ENCODE assay signal across 13 mouse cellular contexts in genomic region chr3:101410745-101411144, GRCm38 (mm10). TPM values are rescaled to one million over a fixed set of nuclear protein-coding genes. Genes with fewer than 3 reads are reported as not detected.
DNase-seq lines count a peak whose midpoint lies in the region; ATAC-seq and TF ChIP-seq lines count a peak whose summit lies in the region.
"Had no signal": no experiment of that assay in that cellular context is flagged by ENCODE, and none has a peak within 500 bp of the region (broad histone marks: within the 10 kb centered on the region; RNA-seq: fewer than 3 reads in every experiment).

No protein-coding gene starts in this region.

- H3K9ac ChIP-seq in heart, embryonic 12.5 days, result no peak overlapping the region
- H3K9ac ChIP-seq in lung, embryonic 14.5 days, result no peak overlapping the region
- no peak overlapping the region for H3K9ac ChIP-seq in lung, postnatal 0 days (replicated peaks; ENCODE audit: low read depth)
- no peak overlapping the region for H3K9ac ChIP-seq in ES-E14 (ENCODE audit: insufficient read depth, low read depth, low read length, poor library complexity, severe bottlenecking)
- 0 out of 2 replicates have a peak overlapping the region, but pooled peaks have one; percentile 9 for H3K9ac ChIP-seq in limb, embryonic 12.5 days (replicated peaks)

- H3K4me2 ChIP-seq in heart, embryonic 12.5 days, result peak overlapping the region; percentile 11; the same call in 1 of the 2 replicates
- no peak overlapping the region for H3K4me2 ChIP-seq in lung, embryonic 14.5 days
- H3K4me2 ChIP-seq in lung, postnatal 0 days (replicated peaks; ENCODE audit: low read depth, low read length), result no peak overlapping the region
- H3K4me2 ChIP-seq in limb, embryonic 12.5 days, result no peak overlapping the region

- H3K27me3 ChIP-seq in heart, embryonic 12.5 days (replicated peaks), result no peaks in the 10 kb centered on the region
- H3K27me3 ChIP-seq in lung, embryonic 14.5 days (ENCODE audit: insufficient read depth, low read length), result no peaks in the 10 kb centered on the region
- no peaks in the 10 kb centered on the region for H3K27me3 ChIP-seq in lung, postnatal 0 days (replicated peaks; ENCODE audit: insufficient read depth, low read length)
- H3K27me3 ChIP-seq in limb, embryonic 12.5 days, result no peaks in the 10 kb centered on the region

- intact Hi-C loops in heart, postnatal 14 days (cut with DNase I), result no loop called here

- H3K4me1 ChIP-seq in heart, embryonic 12.5 days (replicated peaks), result peaks cover 90% of the 10 kb centered on the region
- peaks cover 52% of the 10 kb centered on the region for H3K4me1 ChIP-seq in lung, embryonic 14.5 days (ENCODE audit: insufficient read depth)
- H3K4me1 ChIP-seq in lung, postnatal 0 days (ENCODE audit: insufficient read depth, low read depth, low read length), result peaks cover 8% of the 10 kb centered on the region; the same call in 1 of the 2 replicates
- peaks cover 8 to 41% of the 10 kb centered on the region in 2 experiments for H3K4me1 ChIP-seq in ES-E14 (ENCODE audit: control insufficient read depth in 2 of 2, insufficient read depth in 2 of 2, low read length in 2 of 2, poor library complexity in 1 of 2)
- H3K4me1 ChIP-seq in limb, embryonic 12.5 days (replicated peaks), result peaks cover 87% of the 10 kb centered on the region

- no peak overlapping the region for H3K4me3 ChIP-seq in heart, embryonic 12.5 days
- no peak overlapping the region for H3K4me3 ChIP-seq in lung, embryonic 14.5 days (ENCODE audit: low read depth, low read length)
- H3K4me3 ChIP-seq in lung, postnatal 0 days (ENCODE audit: low read depth, low read length), result no peak overlapping the region
- H3K4me3 ChIP-seq in ES-E14 (ENCODE audit: insufficient read depth in 1 of 2, low read depth in 1 of 2, low read length in 2 of 2, poor library complexity in 1 of 2, severe bottlenecking in 1 of 2), result no peak overlapping the region
- no peak overlapping the region for H3K4me3 ChIP-seq in limb, embryonic 12.5 days (replicated peaks)
- H3K4me3 ChIP-seq: megakaryocyte, embryonic 14.5 days had no signal

- H3K36me3 ChIP-seq in heart, embryonic 12.5 days, result no peaks in the 10 kb centered on the region
- H3K36me3 ChIP-seq in lung, embryonic 14.5 days (ENCODE audit: insufficient read depth), result no peaks in the 10 kb centered on the region
- no peaks in the 10 kb centered on the region for H3K36me3 ChIP-seq in lung, postnatal 0 days (ENCODE audit: insufficient read depth, low read length)
- H3K36me3 ChIP-seq in ES-E14 (ENCODE audit: control insufficient read depth, insufficient read depth, low read length, poor library complexity, severe bottlenecking), result no peaks in the 10 kb centered on the region
- H3K36me3 ChIP-seq in limb, embryonic 12.5 days, result no peaks in the 10 kb centered on the region

- ATAC-seq in heart, embryonic 12.5 days (ENCODE audit: insufficient number of reproducible peaks, low FRiP score), result 0 out of 2 replicates have a peak, but pooled peaks have one; percentile 7
- ATAC-seq in lung, embryonic 14.5 days (ENCODE audit: insufficient read depth), result 0 out of 2 replicates have a peak, but pooled peaks have one; percentile 12
- no peak for ATAC-seq in lung, postnatal 0 days
- no peak for ATAC-seq in limb, embryonic 12.5 days (ENCODE audit: insufficient number of reproducible peaks, insufficient read depth, low FRiP score, low TSS enrichment, low read depth)

- 30% methylated on average over 3 of the region's 3 CpGs for WGBS in heart, embryonic 12.5 days
- WGBS in lung, embryonic 14.5 days, result 47% methylated on average over 3 of the region's 3 CpGs
- 46% methylated on average over 3 of the region's 3 CpGs for WGBS in lung, postnatal 0 days
- WGBS in limb, embryonic 12.5 days, result 45% methylated on average over 3 of the region's 3 CpGs

- no peaks in the 10 kb centered on the region for H3K9me3 ChIP-seq in heart, embryonic 12.5 days (replicated peaks)
- H3K9me3 ChIP-seq in lung, embryonic 14.5 days (ENCODE audit: low read depth, low read length), result no peaks in the 10 kb centered on the region
- no peaks in the 10 kb centered on the region for H3K9me3 ChIP-seq in lung, postnatal 0 days (ENCODE audit: low read length)
- no peaks in the 10 kb centered on the region for H3K9me3 ChIP-seq in ES-E14 (ENCODE audit: control insufficient read depth, insufficient read depth, low read depth, low read length)
- H3K9me3 ChIP-seq in limb, embryonic 12.5 days, result no peaks in the 10 kb centered on the region
- H3K9me3 ChIP-seq: megakaryocyte, embryonic 14.5 days had no signal

- no peak for DNase-seq in heart, postnatal 14 days
- DNase-seq in lung, embryonic 14.5 days, result no peak
- no peak for DNase-seq in lung, postnatal 0 days (ENCODE audit: low spot score)
- DNase-seq in ES-E14 (ENCODE audit: low read depth, low spot score), result no peak
- no peak for DNase-seq in layer of hippocampus, adult 8-10 months (ENCODE audit: low spot score in 2 of 2)
- DNase-seq in spleen, postnatal 10 days (ENCODE audit: low spot score in 2 of 2), result no peak
- DNase-seq: adrenal gland, postnatal 36 days; gastrocnemius, postnatal 10 days; kidney, postnatal 36 days; retina, postnatal 1 day had no signal

- TF ChIP-seq EP300 in lung, postnatal 0 days (IDR thresholded peaks at IDR 0.05), result no peak

- no peak for TF ChIP-seq CTCF in lung, embryonic 14.5 days (IDR thresholded peaks at IDR 0.05; ENCODE audit: low read depth)
- TF ChIP-seq CTCF in lung, postnatal 0 days (IDR thresholded peaks at IDR 0.05), result no peak

- in situ Hi-C loops in ES-E14 (cut with MboI; ENCODE audit: low sequenced_read_pairs in 2 of 2, unreplicated experiment in 2 of 2), result no loop called here

- H3K27ac ChIP-seq in heart, embryonic 12.5 days (ENCODE audit: poor library complexity, severe bottlenecking), result peak overlapping the region; percentile 46
- H3K27ac ChIP-seq in lung, embryonic 14.5 days (ENCODE audit: low read depth), result peak overlapping the region; percentile 15; the same call in 1 of the 2 replicates
- no peak overlapping the region for H3K27ac ChIP-seq in lung, postnatal 0 days (ENCODE audit: low read length)
- peak overlapping the region; percentile 25; the same call in 1 of the 2 replicates for H3K27ac ChIP-seq in ES-E14 (ENCODE audit: insufficient read depth, low read depth, low read length, poor library complexity, severe bottlenecking)
- peak overlapping the region; percentile 62 for H3K27ac ChIP-seq in limb, embryonic 12.5 days

TF ChIP-seq in ES-E14, 5 proteins besides CTCF, POLR2A, EP300 and RAD21:
- TF ChIP-seq MAFK (IDR thresholded peaks at IDR 0.05; ENCODE audit: insufficient read depth, low read depth, low read length) (no peak), ZNF384 (IDR thresholded peaks at IDR 0.05; ENCODE audit: low read depth, low read length) (no peak), ZC3H11A (IDR thresholded peaks at IDR 0.05; ENCODE audit: borderline replicate concordance, low read depth, low read length) (no peak), CHD2 (IDR thresholded peaks at IDR 0.05; ENCODE audit: low read depth, low read length) (no peak), HCFC1 (IDR thresholded peaks at IDR 0.05; ENCODE audit: borderline replicate concordance, insufficient read depth, low read length) (no peak)

RNA-seq across cellular contexts. Expression of gene Igsf3, which starts 33.9 kb away (rescaled TPM):
- polyA plus RNA-seq in heart, embryonic 12.5 days (2016; fragmentation: Nextera tagmentation; extraction: Ambion mirVana), result 46.6 and 46.8 TPM in 2 replicates
- total RNA-seq in heart, postnatal 14 days (2021), result 10 to 100 TPM; 14.9 to 16.8 TPM
- polyA plus RNA-seq in lung, embryonic 14.5 days (2014; fragmentation: Nextera tagmentation; extraction: Ambion mirVana), result 23.4 and 24.1 TPM in 2 replicates
- polyA plus RNA-seq in lung, postnatal 0 days (2015; fragmentation: Nextera tagmentation; extraction: Ambion mirVana), result 16.9 and 17.8 TPM in 2 replicates
- 22.9 and 49.5 TPM in 2 replicates for total RNA-seq in ES-E14 (2012; rRNA removed)
- 95.2 and 104 TPM in 2 replicates for polyA plus RNA-seq in limb, embryonic 12.5 days (2016; fragmentation: Nextera tagmentation; extraction: Ambion mirVana)
- total RNA-seq in layer of hippocampus, adult 8-10 months (2022), result 10 to 100 TPM; 16.4 to 17.7 (median 16.9) TPM

Comparison
In these comparisons a context has a peak if more than half of its experiments do, and no peak if none do; other contexts are left out.
1. ATAC-seq: peak in heart, embryonic 12.5 days (single experiment) and lung, embryonic 14.5 days (single experiment); none in lung, postnatal 0 days (single experiment) and limb, embryonic 12.5 days (single experiment).